Mouse (Mus musculus) adrenal gland, adult 8-10 months (tissue): Measurements from ENCODE around the gene Mns1. TPM values are rescaled to one million over a fixed set of nuclear protein-coding genes. Genes with fewer than 3 reads are reported as not detected.
"Not testable (repeated sequence)": the region's sequence is repeated elsewhere in the genome, so short reads cannot be mapped to it uniquely, and the experiment has no call there.

Experiments used
- DNase-seq: peaks from one replicate; pipeline ENCODE4 v3.0.0; 2022
- total RNA-seq, 4 experiments: library from RNA; stranded (reverse); gene quantifications; 2 replicates each; pipeline ENCODE4 v1.2.4; 2022

Mns1 gene
- 1 to 10 TPM; 1.3 to 2.1 (median 2.0) TPM for total RNA-seq

GRCm38 (mm10) chr9:72437822-72438701 lies at the start of gene Mns1:
TSS of gene Mns1 (plus strand) at chr9:72438011.
- DNase-seq, result peak; percentile 91

GRCm38 (mm10) chr9:72388934-72389333 lies 48.9 kb upstream of the Mns1 start:
- no peak for DNase-seq

- no peak for DNase-seq
Observed at GRCm38 (mm10) chr9:72389431-72390002, 48.3 kb upstream of the Mns1 start.

DNA sequence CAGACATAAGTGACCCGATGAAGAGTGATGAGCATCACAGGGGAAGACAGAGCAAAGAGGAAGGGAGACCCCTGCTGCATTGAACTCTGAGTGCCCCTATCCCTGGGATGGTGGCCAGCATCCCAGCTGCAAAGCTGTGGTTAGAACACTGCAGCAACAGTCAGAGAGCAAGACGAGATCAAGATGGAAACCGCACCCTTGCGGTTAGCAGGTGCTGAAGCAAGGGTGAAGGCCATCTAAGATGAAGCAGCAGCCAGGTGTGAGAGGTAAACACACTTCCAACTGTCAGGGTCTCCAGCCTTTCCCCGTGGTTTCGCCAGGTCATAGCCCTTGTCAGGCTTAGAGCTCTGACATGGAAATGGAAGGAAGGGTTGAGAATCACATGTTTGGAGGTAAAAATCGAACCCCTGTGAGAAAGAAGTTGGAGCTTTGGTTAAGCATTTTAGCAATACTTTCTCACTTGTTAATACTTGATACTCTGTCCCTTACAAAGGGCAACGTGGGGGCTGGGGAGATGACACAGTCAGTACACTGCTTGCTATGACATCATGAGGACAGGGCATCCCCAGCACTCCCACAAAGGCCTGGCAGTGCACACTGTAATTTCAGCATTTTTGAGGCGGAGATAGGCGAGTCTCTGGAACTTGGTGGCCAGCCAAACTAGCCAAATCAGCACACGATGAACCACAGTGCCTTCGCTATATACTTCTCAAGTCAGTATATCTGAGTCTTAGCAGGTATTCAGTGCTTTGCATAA lies 47.3 kb upstream of the Mns1 start:
- DNase-seq, result no peak

GRCm38 (mm10) chr9:72392686-72393085 lies 45.1 kb upstream of the Mns1 start:
- no peak for DNase-seq

- DNase-seq, result no peak
Observed at GRCm38 (mm10) chr9:72393238-72393637, 44.6 kb upstream of the Mns1 start.

- DNase-seq, result no peak
Observed at GRCm38 (mm10) chr9:72393869-72394341, 43.9 kb upstream of the Mns1 start.

GRCm38 (mm10) chr9:72400121-72400520 lies 37.7 kb upstream of the Mns1 start:
- DNase-seq, result no peak

GRCm38 (mm10) chr9:72401769-72402168 lies 36.0 kb upstream of the Mns1 start:
- not testable (repeated sequence) for DNase-seq

GRCm38 (mm10) chr9:72403421-72403820 lies 34.4 kb upstream of the Mns1 start:
- DNase-seq, result no peak

DNA sequence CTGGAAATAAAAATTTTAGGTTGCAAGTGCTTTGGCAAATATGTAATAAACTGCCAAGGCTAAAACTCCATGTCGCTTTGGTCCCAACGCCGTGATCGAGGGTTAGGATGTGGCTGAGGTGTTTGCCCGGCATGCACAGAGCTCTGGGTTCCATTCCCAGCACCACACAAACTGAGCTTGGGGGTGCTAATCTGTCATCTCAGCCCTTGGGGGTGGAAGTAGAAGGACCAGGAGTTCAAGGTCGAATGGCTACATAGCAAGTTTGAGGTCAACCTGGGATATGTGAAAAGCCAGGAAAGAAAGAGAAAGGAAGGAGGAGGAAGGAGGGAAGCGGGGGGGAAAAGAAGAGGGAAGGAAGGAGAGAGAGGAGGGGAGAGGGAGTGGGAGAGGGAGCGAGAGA lies 33.4 kb upstream of the Mns1 start:
- DNase-seq, result no peak

GRCm38 (mm10) chr9:72404934-72405333 lies 32.9 kb upstream of the Mns1 start:
- DNase-seq, result no peak

GRCm38 (mm10) chr9:72405882-72406638 lies 31.8 kb upstream of the Mns1 start:
- DNase-seq, result no peak

- DNase-seq, result peak; percentile 40
Observed at GRCm38 (mm10) chr9:72408131-72408586, 29.7 kb upstream of the Mns1 start.

- DNase-seq, result no peak
Observed at GRCm38 (mm10) chr9:72409381-72410225, 28.2 kb upstream of the Mns1 start.

DNA sequence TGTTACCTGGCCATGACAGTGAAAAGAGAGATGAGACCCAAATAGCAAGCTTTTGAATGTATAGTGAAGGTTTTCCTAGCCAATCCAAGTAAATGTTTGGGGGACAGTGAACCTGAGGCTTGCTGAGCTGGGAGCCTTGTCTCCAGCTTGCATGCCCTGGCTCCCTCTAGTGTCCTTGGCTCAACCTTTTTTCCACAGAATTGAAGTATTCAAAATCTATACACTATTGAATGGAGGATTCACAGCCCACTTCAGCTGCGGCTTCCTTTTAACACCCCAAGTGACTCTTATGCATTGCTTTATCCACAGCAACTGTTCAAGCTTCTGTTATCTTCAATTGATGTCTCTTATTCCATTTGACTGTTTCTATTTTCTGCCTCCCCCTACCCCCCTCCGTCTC lies 26.1 kb upstream of the Mns1 start:
- no peak for DNase-seq

DNA sequence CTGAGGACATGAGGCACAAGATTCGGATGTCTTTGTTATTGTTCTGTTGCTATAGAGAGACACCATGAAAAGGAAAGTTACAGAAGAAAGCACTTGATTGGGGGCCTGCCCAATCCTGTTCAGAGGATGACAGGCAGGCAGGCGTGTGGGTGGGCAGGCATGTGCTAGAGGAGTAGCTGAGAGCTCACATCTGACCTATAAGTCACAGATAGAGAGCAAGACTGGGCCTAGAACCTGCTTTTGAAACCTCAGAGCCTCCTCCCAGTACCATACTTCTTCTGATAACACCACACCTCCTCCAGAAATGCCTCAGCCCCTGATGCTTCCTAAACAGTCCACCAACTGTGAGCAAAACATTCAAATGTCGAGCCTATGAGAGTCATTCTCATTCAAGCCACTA lies 19.4 kb upstream of the Mns1 start:
- no peak for DNase-seq

- no peak for DNase-seq
Observed at GRCm38 (mm10) chr9:72420490-72420889, 17.3 kb upstream of the Mns1 start.

DNA sequence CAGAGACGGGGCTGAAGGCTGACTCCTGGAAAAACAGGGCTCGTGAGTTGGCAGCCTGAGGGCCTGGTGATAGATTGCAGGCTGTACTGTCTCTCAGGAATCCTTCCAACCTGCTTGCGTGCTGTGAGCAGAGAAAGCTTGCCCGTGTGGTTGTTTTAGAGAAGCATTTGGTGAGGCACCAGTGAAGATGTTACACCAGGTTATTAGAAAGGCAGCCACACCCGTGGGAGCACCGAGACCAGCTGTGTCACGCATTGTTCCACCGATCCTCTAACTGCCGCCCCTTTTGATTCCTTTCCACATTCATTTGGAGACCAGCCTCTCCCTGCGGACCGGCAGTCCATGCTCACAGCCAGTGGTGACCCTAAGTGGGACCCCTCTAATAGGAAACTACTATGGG lies 15.5 kb upstream of the Mns1 start:
- no peak for DNase-seq

- no peak for DNase-seq
Observed at GRCm38 (mm10) chr9:72422753-72423152, 15.1 kb upstream of the Mns1 start.

DNA sequence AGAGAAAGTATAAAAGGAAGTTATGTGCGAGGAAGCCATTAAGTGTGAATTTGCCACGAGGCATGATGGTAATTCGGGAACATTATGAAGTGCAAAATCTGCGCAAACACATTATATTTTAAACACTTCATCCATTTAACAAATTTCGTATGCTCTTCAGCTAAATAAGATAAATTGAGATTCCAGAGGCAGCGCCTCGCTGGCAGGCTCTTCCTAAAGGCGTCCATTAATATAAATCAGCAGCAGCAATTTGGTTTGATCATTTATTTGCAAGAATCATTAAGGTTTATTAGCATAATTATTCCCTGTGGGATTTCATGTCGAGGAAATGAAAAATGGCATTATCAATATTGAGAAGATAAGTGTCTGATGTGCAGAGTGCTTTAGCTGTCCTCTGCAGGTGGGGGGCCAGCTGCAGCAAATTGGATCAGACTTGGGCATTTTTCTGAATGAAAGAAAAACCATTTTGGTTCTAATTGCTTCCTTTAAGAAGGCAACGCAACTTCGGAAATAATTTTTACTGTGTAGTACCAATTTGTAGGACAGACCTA lies 12.4 kb upstream of the Mns1 start:
- DNase-seq, result no peak
